Mouse (Mus musculus) erythroblast, embryonic 14.5 days (primary cell): ENCODE data around the gene Slc28a1. TPM values are rescaled to one million over a fixed set of nuclear protein-coding genes. Genes with fewer than 3 reads are reported as not detected.
"Not testable (repeated sequence)": the region's sequence is repeated elsewhere in the genome, so short reads cannot be mapped to it uniquely, and the experiment has no call there.

Experiments
- H3K27me3 ChIP-seq: 2 replicates; pipeline ENCODE4 v1.6.1; 2012; ENCODE audit warnings: inconsistent platforms; ENCODE audit not compliant: control insufficient read depth
- H3K36me3 ChIP-seq: 2 replicates; pipeline ENCODE4 v1.6.1; 2012; ENCODE audit warnings: mild to moderate bottlenecking, inconsistent platforms; ENCODE audit not compliant: control insufficient read depth
- H3K4me1 ChIP-seq: 2 replicates; pipeline ENCODE4 v1.6.1; 2012; ENCODE audit warnings: inconsistent platforms; ENCODE audit not compliant: control insufficient read depth
- H3K4me3 ChIP-seq: replicated peaks from 2 replicates; pipeline ENCODE3; 2012; ENCODE audit warnings: moderate library complexity, mild to moderate bottlenecking, inconsistent platforms
- H3K9me3 ChIP-seq: 2 replicates; pipeline ENCODE4 v1.6.1; 2012; ENCODE audit warnings: low read length, inconsistent platforms, mixed read lengths; ENCODE audit not compliant: control insufficient read depth
- GATA1 ChIP-seq: IDR thresholded peaks from 2 replicates; pipeline ENCODE4 v1.6.1; 2012; ENCODE audit warnings: low read length, inconsistent platforms, mixed read lengths
- TAL1 ChIP-seq: IDR thresholded peaks from 3 replicates; pipeline ENCODE4 v1.6.1; 2012; ENCODE audit warnings: low read length, inconsistent platforms, mixed read lengths
- polyA plus RNA-seq: library from polyadenylated mRNA; stranded (reverse); fragments of >175 nt; gene quantifications from 2 replicates; pipeline ENCODE4 v1.2.3, GENCODE M21; 2012

Slc28a1 gene
- polyA plus RNA-seq, 1 experiment = not detected

DNA sequence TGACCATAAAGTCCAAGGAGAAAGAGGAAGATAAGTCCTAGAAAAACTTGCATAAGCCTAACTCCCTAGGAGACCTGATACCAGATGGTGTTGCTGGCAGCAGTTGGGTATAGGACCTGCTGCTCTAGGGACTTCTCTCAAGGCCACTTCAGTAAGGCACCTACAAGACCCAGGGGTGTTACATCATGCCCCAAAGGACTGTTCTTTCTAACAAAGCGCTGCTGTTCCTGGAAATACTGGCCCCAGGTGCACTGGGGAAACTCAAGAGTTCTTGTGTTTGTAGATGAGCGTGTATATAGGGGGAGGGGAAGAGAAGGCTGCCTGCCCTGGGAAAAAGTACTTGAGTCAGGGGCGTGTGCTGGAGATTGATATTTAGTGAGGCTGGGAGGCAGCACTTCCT lies 82.2 kb downstream of the Slc28a1 start:
- Histone ChIP-seq H3K4me3 (no peak overlapping the region), H3K27me3 (no peaks in the 10 kb centered on the region), H3K4me1 (no peaks in the 10 kb centered on the region), H3K9me3 (no peaks in the 10 kb centered on the region), H3K36me3 (no peaks in the 10 kb centered on the region)
- no peak for TF ChIP-seq GATA1
- no peak for TF ChIP-seq TAL1

- Histone ChIP-seq H3K4me1 (no peaks in the 10 kb centered on the region), H3K4me3 (no peak overlapping the region), H3K9me3 (no peaks in the 10 kb centered on the region), H3K27me3 (no peaks in the 10 kb centered on the region), H3K36me3 (no peaks in the 10 kb centered on the region)
- TF ChIP-seq GATA1 (no peak), TAL1 (no peak)
Observed at GRCm38 (mm10) chr7:81198538-81198937, 83.9 kb downstream of the Slc28a1 start.

GRCm38 (mm10) chr7:81199109-81199508 lies 84.5 kb downstream of the Slc28a1 start:
- H3K27me3 ChIP-seq = no peaks in the 10 kb centered on the region
- no peak overlapping the region for H3K4me3 ChIP-seq
- H3K4me1 ChIP-seq = no peaks in the 10 kb centered on the region
- H3K36me3 ChIP-seq = no peaks in the 10 kb centered on the region
- TF ChIP-seq GATA1 (no peak), TAL1 (no peak)
- H3K9me3 ChIP-seq = no peaks in the 10 kb centered on the region

GRCm38 (mm10) chr7:81199757-81200156 lies 85.2 kb downstream of the Slc28a1 start:
- Histone ChIP-seq H3K4me1 (no peaks in the 10 kb centered on the region), H3K9me3 (no peaks in the 10 kb centered on the region), H3K4me3 (no peak overlapping the region), H3K27me3 (no peaks in the 10 kb centered on the region), H3K36me3 (no peaks in the 10 kb centered on the region)
- TF ChIP-seq GATA1 (no peak), TAL1 (no peak)

GRCm38 (mm10) chr7:81202389-81202788 lies 87.8 kb downstream of the Slc28a1 start:
- Histone ChIP-seq H3K4me3 (no peak overlapping the region), H3K9me3 (no peaks in the 10 kb centered on the region), H3K36me3 (no peaks in the 10 kb centered on the region), H3K4me1 (no peaks in the 10 kb centered on the region), H3K27me3 (no peaks in the 10 kb centered on the region)
- TF ChIP-seq GATA1 (no peak), TAL1 (no peak)

- not testable (repeated sequence) for H3K4me1 ChIP-seq, H3K36me3 ChIP-seq, H3K9me3 ChIP-seq, H3K27me3 ChIP-seq, H3K4me3 ChIP-seq
Observed at GRCm38 (mm10) chr7:81203576-81203975, 89.0 kb downstream of the Slc28a1 start.

DNA sequence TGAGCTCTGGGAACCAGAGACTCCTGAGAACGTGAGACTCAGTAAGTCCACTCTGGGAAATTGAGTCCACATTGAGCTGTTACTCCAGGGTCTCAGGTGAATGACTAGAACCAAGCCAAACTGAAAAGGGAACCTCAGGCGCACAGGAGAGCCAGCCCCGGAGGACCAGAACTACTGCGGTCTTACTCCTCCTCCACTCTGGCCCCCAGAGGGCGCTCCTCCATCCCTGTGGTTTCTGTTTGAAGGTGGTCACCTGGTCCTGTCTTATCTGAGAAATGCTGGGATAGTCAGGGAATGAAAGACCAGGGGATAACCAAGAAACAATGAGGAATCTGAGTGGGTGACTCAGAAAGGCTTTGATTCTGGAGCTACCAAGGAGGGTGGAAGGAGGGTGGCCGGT lies 94.3 kb downstream of the Slc28a1 start:
- H3K36me3 ChIP-seq = no peaks in the 10 kb centered on the region
- no peak overlapping the region for H3K4me3 ChIP-seq
- peaks cover 41% of the 10 kb centered on the region for H3K27me3 ChIP-seq
- peaks cover 17% of the 10 kb centered on the region for H3K4me1 ChIP-seq
- TF ChIP-seq TAL1 = no peak
- no peak for TF ChIP-seq GATA1
- H3K9me3 ChIP-seq = peaks cover 13% of the 10 kb centered on the region; the same call in 1 of the 2 replicates

DNA sequence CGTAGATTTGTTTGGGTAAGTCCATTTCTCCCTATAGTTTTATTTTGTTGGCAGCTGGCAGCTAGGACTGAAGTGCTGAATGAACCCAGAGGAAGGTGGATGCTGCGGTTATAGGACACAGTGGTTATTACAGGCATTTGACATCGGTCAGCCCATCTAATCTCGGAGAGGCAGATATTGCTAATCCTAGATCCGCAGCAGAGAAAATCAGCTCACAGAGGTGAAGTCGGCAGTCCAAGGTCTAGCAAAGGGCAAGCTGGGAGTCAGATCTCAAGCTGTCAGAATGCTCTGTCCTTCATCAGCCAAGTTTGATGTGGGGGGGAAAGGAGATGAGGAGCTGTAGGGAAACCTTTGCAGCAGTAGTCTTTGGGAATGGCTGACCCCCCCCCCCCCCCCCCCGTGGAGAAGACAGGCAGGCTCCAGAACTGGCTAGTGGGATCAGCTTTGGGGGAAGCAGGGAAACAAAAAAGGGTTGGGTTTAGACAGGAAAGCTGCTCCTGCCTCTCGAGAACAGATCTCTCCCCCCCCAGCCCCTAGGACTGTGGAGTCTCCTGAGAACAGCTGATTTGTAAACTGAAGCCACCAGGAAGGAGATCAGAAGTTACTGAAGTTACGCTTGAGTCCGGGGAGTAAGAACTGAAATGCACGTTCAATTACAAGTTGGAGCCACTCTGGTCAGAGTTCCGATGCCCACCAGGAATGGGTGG lies 95.5 kb downstream of the Slc28a1 start:
- Histone ChIP-seq H3K4me1 (peaks cover 18% of the 10 kb centered on the region), H3K36me3 (no peaks in the 10 kb centered on the region), H3K9me3 (peaks cover 13% of the 10 kb centered on the region; the same call in 1 of the 2 replicates), H3K4me3 (no peak overlapping the region), H3K27me3 (peaks cover 53% of the 10 kb centered on the region)
- TF ChIP-seq TAL1 (no peak), GATA1 (no peak)

GRCm38 (mm10) chr7:81211760-81212159 lies 97.2 kb downstream of the Slc28a1 start:
- Histone ChIP-seq H3K9me3 (peaks cover 13% of the 10 kb centered on the region; the same call in 1 of the 2 replicates), H3K27me3 (peaks cover 70% of the 10 kb centered on the region), H3K4me1 (peaks cover 18% of the 10 kb centered on the region), H3K4me3 (no peak overlapping the region), H3K36me3 (no peaks in the 10 kb centered on the region)
- TF ChIP-seq GATA1 (no peak), TAL1 (no peak)

DNA sequence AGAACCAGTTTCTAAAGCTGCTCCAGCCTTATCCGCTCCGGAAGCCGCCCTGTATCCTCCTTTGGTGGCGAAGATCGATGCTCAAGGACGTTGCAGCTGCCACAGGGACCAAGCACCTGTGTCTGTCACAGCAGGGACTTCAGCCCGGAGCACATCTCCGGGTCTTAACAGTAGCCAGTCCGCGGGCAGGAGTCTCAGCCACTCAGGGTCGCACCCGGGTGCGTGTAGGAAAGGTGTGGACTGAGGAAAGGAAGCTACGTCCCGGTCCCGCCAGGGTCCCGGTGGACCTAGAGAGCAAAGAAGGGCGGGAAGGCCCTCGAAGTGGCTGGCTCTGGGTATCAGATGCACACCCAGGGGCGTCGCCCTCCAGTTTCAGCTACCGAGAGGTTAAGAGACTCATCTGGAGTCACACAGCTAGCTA lies 97.7 kb downstream of the Slc28a1 start:
- TF ChIP-seq GATA1 = no peak
- TF ChIP-seq TAL1 = no peak
- Histone ChIP-seq H3K27me3 (peaks cover 72% of the 10 kb centered on the region), H3K4me1 (peaks cover 18% of the 10 kb centered on the region), H3K4me3 (peak overlapping the region; percentile 53), H3K36me3 (no peaks in the 10 kb centered on the region), H3K9me3 (peaks cover 13% of the 10 kb centered on the region; the same call in 1 of the 2 replicates)
